Mouse (Mus musculus) embryonic stem cell, embryonic (primary cell): ENCODE results near the gene Lsm2.

Experiments
- CTCF ChIA-PET, 4 experiments: fragments of 300-600 bp in 2 of 4; fragments of 350-600 bp in 2 of 4; sonication (Branson Sonifier 250); formaldehyde crosslinking; loops; one replicate each; lab custom pipeline; 2022; ENCODE audit warnings: inconsistent platforms in 2 of 4; lab: Charles Lee
- POLR2A ChIA-PET, 4 experiments: fragments of 300-600 bp in 2 of 4; fragments of 350-600 bp in 2 of 4; sonication (Branson Sonifier 250); formaldehyde crosslinking; loops; one replicate each; lab custom pipeline; 2022; ENCODE audit warnings: antibody characterized with exemption in 4 of 4, inconsistent platforms in 1 of 4; lab: Charles Lee

Lsm2 gene

GRCm38 (mm10) chr17:35022541-35023060, 40.9 kb downstream of the Lsm2 start:
- CTCF ChIA-PET = interaction anchor here (0.6 to 2.7 kb wide), 18 partner anchors 8 to 478 kb away, joined by 3 to 27 read pairs (median 5); partner anchors contain the start of genes Abhd16a (in 1 of the 4), Clic1 (in 1 of the 4), Csnk2b (in 1 of the 4) and Ddah2 (in 1 of the 4)
- POLR2A ChIA-PET = interaction anchor here in 3 of 4 experiments (0.6 to 2.8 kb wide), 27 partner anchors 8 to 146 kb away, joined by 3 to 15 read pairs (median 3); partner anchors contain the start of genes Csnk2b (in 2 of the 3), D17H6S53E (in 2 of the 3), Ddah2 (in 2 of the 3) and Gpank1 (in 2 of the 3)

- ChIA-PET POLR2A (interaction anchor here in 2 of 4 experiments (1.0 to 2.5 kb wide), 7 partner anchors 14 to 140 kb away, joined by 3 to 10 read pairs (median 4); partner anchors contain the start of genes Csnk2b (in 1 of the 2), Gpank1 (in 1 of the 2) and Ly6g6e (in 1 of the 2)), CTCF (interaction anchor here in 2 of 4 experiments (1.4 to 2.7 kb wide), 3 partner anchors 10 to 74 kb away, joined by 3 to 12 read pairs (median 3); partner anchors contain the start of gene Abhd16a (in 1 of the 2))
Measured at GRCm38 (mm10) chr17:35023221-35023620, 41.6 kb downstream of the Lsm2 start.

- ChIA-PET POLR2A (interaction anchor here in 3 of 4 experiments (0.5 to 1.7 kb wide), 8 partner anchors 9 to 139 kb away, joined by 3 to 7 read pairs (median 4); partner anchors contain the start of genes Ly6g6e (in 1 of the 3) and Msh5 (in 1 of the 3)), CTCF (interaction anchor here in 1 of 4 experiments (1.8 kb wide), 1 partner anchor 73 kb away, joined by 3 read pairs; no protein-coding TSS in a partner anchor)
Measured at GRCm38 (mm10) chr17:35023756-35024155, 42.1 kb downstream of the Lsm2 start.

GRCm38 (mm10) chr17:35024261-35024660, 42.6 kb downstream of the Lsm2 start:
- ChIA-PET CTCF (interaction anchor here in 1 of 4 experiments (1.8 kb wide), 1 partner anchor 73 kb away, joined by 3 read pairs; no protein-coding TSS in a partner anchor), POLR2A (interaction anchor here in 3 of 4 experiments (0.5 to 1.7 kb wide), 7 partner anchors 10 to 139 kb away, joined by 3 to 7 read pairs (median 4); partner anchors contain the start of genes Ly6g6e (in 1 of the 3) and Msh5 (in 1 of the 3))

DNA sequence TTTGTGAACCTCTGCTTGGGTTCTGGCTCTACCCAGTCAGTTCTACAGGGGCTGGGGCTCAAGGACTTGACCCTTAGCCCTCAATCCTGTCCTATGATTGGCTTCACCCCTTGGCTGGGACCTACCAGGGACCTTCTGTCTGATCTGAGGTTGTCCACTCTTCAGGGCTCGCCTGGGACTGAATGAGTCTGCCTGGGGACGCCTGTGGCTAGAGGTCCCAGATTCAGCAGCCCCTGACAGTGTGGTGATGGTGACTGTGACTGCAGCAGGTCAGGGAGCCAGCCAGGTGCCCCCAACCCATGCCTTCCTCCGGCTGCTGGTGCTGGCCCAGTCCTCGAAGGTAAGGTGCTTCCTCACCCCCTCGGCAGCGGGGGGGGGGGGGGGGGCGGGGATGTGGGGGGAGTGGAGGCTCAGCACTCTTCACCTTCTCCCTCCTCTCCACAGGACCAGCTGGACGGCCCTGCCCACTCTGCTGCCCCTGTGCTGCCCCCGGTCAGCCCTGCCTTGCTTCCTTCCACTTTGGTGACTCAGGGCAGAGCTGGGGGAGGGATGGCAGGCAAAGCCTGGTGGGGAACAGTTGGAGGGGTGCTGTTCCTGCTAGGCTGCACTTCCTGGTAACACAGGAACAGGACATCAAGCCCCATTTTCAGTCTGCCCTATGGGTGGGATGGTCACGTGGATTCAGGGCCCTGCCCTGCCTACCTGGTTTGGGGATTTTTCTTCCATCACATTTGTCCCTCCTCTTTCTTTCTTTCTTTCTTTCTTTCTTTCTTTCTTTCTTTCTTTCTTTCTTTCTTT, 43.2 kb downstream of the Lsm2 start:
- POLR2A ChIA-PET = interaction anchor here in 3 of 4 experiments (0.6 to 1.7 kb wide), 14 partner anchors 9 to 263 kb away, joined by 3 to 7 read pairs (median 3); partner anchors contain the start of genes Atp6v1g2 (in 1 of the 3), Cfb (in 1 of the 3), D17H6S53E (in 1 of the 3) and Ly6g6e (in 1 of the 3)
- CTCF ChIA-PET = interaction anchor here (0.6 to 1.8 kb wide), 6 partner anchors 8 to 119 kb away, joined by 3 to 9 read pairs (median 6); no protein-coding TSS in a partner anchor

DNA sequence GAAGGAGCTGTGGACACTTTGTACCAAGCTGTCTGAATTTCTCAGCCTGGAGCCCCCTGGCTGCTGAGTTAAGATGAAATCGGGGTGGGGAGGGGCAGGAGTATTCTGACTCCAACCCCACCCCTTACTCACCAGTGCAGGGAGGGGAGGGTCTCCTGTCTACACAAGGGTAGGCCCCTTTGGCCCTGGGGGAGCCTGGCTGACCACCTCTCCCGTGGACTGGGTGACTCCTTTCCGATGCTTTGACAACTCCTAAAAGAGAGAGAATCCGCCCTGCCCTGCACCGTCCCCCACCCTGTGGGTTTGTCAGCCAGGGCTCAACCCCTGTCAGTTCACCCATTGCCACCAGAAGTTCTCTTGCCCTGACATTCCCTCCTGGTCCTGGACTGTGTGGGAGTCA, 44.5 kb downstream of the Lsm2 start:
- ChIA-PET CTCF (interaction anchor here in 2 of 4 experiments (0.6 to 0.7 kb wide), 3 partner anchors 48 to 149 kb away, joined by 3 to 6 read pairs (median 5); no protein-coding TSS in a partner anchor), POLR2A (interaction anchor here (0.6 to 1.2 kb wide), 8 partner anchors 11 to 208 kb away, joined by 3 to 5 read pairs (median 3); partner anchors contain the start of genes Atp6v1g2 (in 1 of the 4) and Ddah2 (in 1 of the 4))

DNA sequence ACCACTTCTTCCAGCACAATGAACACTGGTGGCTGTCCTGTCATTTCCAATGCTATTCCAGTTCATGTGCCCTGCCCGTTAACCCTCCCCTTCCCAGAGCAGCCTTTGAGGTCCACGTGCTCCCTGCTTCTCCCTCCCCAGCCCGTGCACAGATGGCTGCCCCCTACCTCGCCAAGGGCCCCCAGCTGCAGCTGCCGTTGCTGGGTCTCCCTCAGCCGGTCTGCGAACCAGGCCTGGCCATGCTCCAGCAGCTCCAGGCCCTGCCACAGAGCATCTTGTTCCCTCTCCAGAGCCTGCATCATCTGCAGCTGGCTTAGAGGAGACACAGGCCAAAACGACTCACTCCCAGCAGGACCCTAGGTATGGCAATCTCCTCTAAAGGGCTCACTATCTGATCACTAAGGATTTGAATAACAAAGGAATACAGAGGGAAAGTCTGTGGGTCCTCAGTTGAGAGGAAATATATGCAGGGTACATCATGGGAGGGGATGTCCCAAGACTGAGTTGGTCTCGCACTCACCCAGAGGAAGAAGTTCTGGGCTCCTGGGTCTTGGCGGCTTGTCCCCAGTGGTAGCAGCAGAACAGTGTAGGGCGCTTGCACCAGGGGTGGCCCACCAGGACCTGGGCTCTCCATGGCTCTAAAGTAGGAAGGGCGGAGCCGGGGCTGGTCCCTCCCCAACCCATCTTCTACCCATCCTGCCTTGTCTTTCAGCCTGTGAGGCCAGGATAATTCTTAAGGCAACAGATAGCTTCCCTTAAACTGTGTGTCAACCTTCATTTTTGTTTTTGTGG, 45.8 kb downstream of the Lsm2 start, which contains the start of gene Sapcd1:
Sapcd1 (minus strand) TSS at position 740 of the 792 bp plus-strand sequence.
- CTCF ChIA-PET = interaction anchor here in 2 of 4 experiments (0.5 to 1.6 kb wide), 5 partner anchors 32 to 142 kb away, joined by 3 to 4 read pairs (median 4); partner anchors contain the start of gene Ddah2 (in 1 of the 2)
- POLR2A ChIA-PET = interaction anchor here (0.6 to 3.0 kb wide), 22 partner anchors 8 to 100 kb away, joined by 3 to 11 read pairs (median 4); partner anchors contain the start of genes Msh5 (in 3 of the 4), Clic1 (in 1 of the 4), Ddah2 (in 1 of the 4) and Ly6g6f (in 1 of the 4)

DNA sequence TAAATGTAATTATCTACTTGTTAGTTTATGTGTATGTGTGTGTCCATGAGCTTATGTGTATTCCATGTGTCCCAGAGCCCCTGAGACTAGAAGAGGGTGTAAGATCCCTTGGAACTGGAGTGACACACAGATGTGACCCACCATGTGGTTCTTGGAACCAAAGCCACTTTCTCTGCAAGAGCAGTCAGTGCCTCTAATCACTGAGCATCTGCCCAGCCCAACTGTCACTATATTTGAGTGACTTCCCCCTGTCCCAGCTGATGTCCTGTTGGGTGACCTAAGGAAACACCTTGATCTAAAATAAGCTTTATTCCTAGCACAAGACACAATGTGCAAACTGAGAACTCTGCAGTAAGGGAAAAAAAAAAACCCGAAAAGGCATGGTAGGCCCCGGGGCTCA, 46.7 kb downstream of the Lsm2 start:
- ChIA-PET CTCF (interaction anchor here in 1 of 4 experiments (0.6 to 1.6 kb wide), 3 partner anchors 31 to 137 kb away, joined by 3 to 4 read pairs (median 4); partner anchors contain the start of gene Ddah2), POLR2A (interaction anchor here in 3 of 4 experiments (0.6 to 3.0 kb wide), 31 partner anchors 8 to 218 kb away, joined by 3 to 17 read pairs (median 4); partner anchors contain the start of genes Msh5 (in 3 of the 3), Ddah2 (in 2 of the 3), Clic1 (in 1 of the 3) and Ly6g6f (in 1 of the 3))

GRCm38 (mm10) chr17:35029691-35030532, 48.2 kb downstream of the Lsm2 start:
- POLR2A ChIA-PET = interaction anchor here (0.5 to 3.0 kb wide), 23 partner anchors 8 to 798 kb away, joined by 3 to 17 read pairs (median 4); partner anchors contain the start of genes Ddah2 (in 2 of the 4), Hspa1a (in 1 of the 4), Hspa1l (in 1 of the 4) and Ly6g6e (in 1 of the 4)
- CTCF ChIA-PET = interaction anchor here (0.6 to 2.0 kb wide), 21 partner anchors 8 to 137 kb away, joined by 3 to 27 read pairs (median 3); partner anchors contain the start of genes Csnk2b (in 1 of the 4), Ddah2 (in 1 of the 4), Gpank1 (in 1 of the 4) and Msh5 (in 1 of the 4)

GRCm38 (mm10) chr17:35031272-35031671, 49.6 kb downstream of the Lsm2 start:
- ChIA-PET POLR2A (interaction anchor here in 3 of 4 experiments (0.7 to 1.8 kb wide), 5 partner anchors 10 to 116 kb away, joined by 3 to 4 read pairs (median 3); no protein-coding TSS in a partner anchor), CTCF (interaction anchor here in 3 of 4 experiments (0.6 to 1.2 kb wide), 3 partner anchors 66 to 643 kb away, joined by 3 to 11 read pairs (median 3); no protein-coding TSS in a partner anchor)

DNA sequence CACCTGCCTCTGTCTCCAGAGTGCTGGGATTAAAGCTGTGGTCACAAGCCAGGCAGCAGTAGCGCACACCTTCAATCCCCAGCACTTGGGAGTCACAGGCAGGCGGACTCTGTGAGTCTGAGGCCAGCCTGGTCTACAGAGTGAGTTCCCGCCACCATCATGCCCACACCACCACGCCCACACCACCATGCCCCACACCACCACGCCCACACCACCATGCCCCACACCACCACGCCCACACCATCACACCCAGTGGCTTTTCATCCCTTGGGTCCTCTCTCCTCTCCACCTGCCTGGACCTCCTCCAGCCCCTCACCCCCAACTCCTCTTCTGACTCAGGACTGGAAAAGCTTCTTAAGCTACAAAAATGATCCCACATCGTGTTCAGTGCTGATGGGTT, 50.2 kb downstream of the Lsm2 start:
- CTCF ChIA-PET = interaction anchor here in 3 of 4 experiments (0.5 to 1.2 kb wide), 4 partner anchors 65 to 642 kb away, joined by 3 to 6 read pairs (median 4); no protein-coding TSS in a partner anchor

DNA sequence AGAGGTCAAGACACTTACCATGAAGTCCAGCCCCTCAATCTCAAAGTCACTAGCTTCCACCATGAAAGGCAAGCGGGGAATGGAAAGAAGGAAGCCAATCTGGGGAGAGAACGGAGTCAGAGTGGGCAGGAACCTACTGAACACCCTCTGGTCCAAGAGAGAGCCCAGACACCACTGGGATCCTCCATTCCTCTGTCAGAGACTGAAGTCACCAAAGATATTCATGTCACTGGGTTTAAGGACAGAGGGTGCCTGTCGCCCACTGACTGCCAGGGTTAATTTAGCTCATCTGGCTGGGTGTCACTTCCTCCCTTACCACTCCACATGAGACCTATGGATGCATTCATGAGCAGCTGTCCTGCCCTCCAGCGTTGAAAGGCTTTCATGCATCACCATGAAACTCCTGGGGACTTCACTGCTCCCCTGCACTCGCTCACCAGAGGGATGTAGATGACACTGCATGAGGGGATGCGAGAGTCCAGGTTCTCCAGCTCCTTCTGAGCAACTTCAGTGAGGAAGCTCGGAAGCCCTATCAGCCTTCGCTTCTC, 50.7 kb downstream of the Lsm2 start:
- POLR2A ChIA-PET = interaction anchor here in 2 of 4 experiments (0.7 to 1.2 kb wide), 6 partner anchors 11 to 209 kb away, joined by 3 to 4 read pairs (median 4); partner anchors contain the start of genes Ddah2 (in 1 of the 2) and Ddx39b (in 1 of the 2)
- CTCF ChIA-PET = interaction anchor here in 3 of 4 experiments (0.5 to 1.2 kb wide), 5 partner anchors 38 to 606 kb away, joined by 3 to 6 read pairs (median 4); no protein-coding TSS in a partner anchor

More for the DNA sequence above, 50.2 kb downstream of the Lsm2 start:
- POLR2A ChIA-PET = interaction anchor here in 2 of 4 experiments (0.7 to 1.8 kb wide), 8 partner anchors 10 to 116 kb away, joined by 3 to 4 read pairs (median 3); partner anchors contain the start of gene Ddah2 (in 1 of the 2)

DNA sequence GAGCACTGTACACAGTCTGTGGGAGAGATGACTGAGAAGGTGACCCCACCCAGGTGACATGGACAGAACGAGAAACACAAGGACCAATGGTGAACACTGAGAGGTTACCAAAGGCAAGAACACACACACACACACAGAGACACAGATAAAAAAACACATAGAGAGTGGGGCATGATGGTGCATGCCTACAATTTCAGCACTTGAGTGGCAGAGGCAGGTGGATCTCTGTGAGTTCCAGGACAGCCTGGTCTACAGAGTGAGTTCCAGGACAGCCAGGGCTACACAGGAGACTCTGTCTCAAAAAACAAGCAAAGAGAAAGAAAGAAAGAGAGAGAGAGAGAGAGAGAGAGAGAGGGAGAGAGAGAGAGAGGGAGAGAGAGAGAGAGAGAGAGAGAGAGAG, 52.0 kb downstream of the Lsm2 start:
- CTCF ChIA-PET = interaction anchor here in 3 of 4 experiments (0.6 to 1.3 kb wide), 5 partner anchors 12 to 199 kb away, joined by 3 to 6 read pairs (median 4); no protein-coding TSS in a partner anchor
- POLR2A ChIA-PET = interaction anchor here in 1 of 4 experiments (0.6 kb wide), 1 partner anchor 44 kb away, joined by 3 read pairs; no protein-coding TSS in a partner anchor

GRCm38 (mm10) chr17:35034896-35035295, 53.2 kb downstream of the Lsm2 start:
- POLR2A ChIA-PET = interaction anchor here in 3 of 4 experiments (0.6 to 1.5 kb wide), 6 partner anchors 11 to 135 kb away, joined by 3 to 6 read pairs (median 3); partner anchors contain the start of gene Msh5 (in 2 of the 3)
- CTCF ChIA-PET = interaction anchor here (0.6 to 1.5 kb wide), 6 partner anchors 14 to 81 kb away, joined by 3 to 9 read pairs (median 6); no protein-coding TSS in a partner anchor
